Mouse (Mus musculus): ENCODE data around the gene Ppil2.

Gene Ppil2

GRCm38 (mm10) chr16:17102630-17103220 is 8.3 kb downstream of the Ppil2 start:
- DNase-seq (ENCODE audit: inconsistent ontology term): peak; percentile 30

GRCm38 (mm10) chr16:17096938-17097337 is 14.1 kb downstream of the Ppil2 start:
- DNase-seq (ENCODE audit: inconsistent ontology term): no peak

- no peak for DNase-seq (ENCODE audit: inconsistent ontology term)
Measured at GRCm38 (mm10) chr16:17088346-17088745, 22.7 kb downstream of the Ppil2 start.

GRCm38 (mm10) chr16:17086669-17087193 is 24.3 kb downstream of the Ppil2 start:
- DNase-seq (ENCODE audit: inconsistent ontology term): no peak

- no peak for DNase-seq (ENCODE audit: inconsistent ontology term)
Measured at GRCm38 (mm10) chr16:17086241-17086640, 24.8 kb downstream of the Ppil2 start.

- no peak for DNase-seq (ENCODE audit: inconsistent ontology term)
Measured at GRCm38 (mm10) chr16:17085636-17086035, 25.4 kb downstream of the Ppil2 start.

GRCm38 (mm10) chr16:17082121-17082792 is 28.8 kb downstream of the Ppil2 start:
- DNase-seq (ENCODE audit: inconsistent ontology term): no peak

- no peak for DNase-seq (ENCODE audit: inconsistent ontology term)
Measured at GRCm38 (mm10) chr16:17078101-17078500, 33.0 kb downstream of the Ppil2 start.

- no peak for DNase-seq (ENCODE audit: inconsistent ontology term)
Measured at GRCm38 (mm10) chr16:17076869-17077268, 34.2 kb downstream of the Ppil2 start.

GRCm38 (mm10) chr16:17076301-17076700 is 34.8 kb downstream of the Ppil2 start:
- DNase-seq (ENCODE audit: inconsistent ontology term): no peak

GRCm38 (mm10) chr16:17073000-17073399 is 38.1 kb downstream of the Ppil2 start:
- DNase-seq (ENCODE audit: inconsistent ontology term): no peak

- no peak for DNase-seq (ENCODE audit: inconsistent ontology term)
Measured at GRCm38 (mm10) chr16:17070716-17071115, 40.3 kb downstream of the Ppil2 start.

- DNase-seq (ENCODE audit: inconsistent ontology term): peak; percentile 91
Measured at GRCm38 (mm10) chr16:17069511-17070443, 41.3 kb downstream of the Ppil2 start, which contains the start of gene Ypel1. Gene Ypel1 (plus strand): TSS chr16:17069696.

- DNase-seq (ENCODE audit: inconsistent ontology term): peak; percentile 32
Measured at GRCm38 (mm10) chr16:17067552-17067951, 43.5 kb downstream of the Ppil2 start.

GRCm38 (mm10) chr16:17062338-17062737 is 48.7 kb downstream of the Ppil2 start:
- no peak for DNase-seq (ENCODE audit: inconsistent ontology term)

GRCm38 (mm10) chr16:17055584-17055983 is 55.5 kb downstream of the Ppil2 start:
- DNase-seq (ENCODE audit: inconsistent ontology term): no peak

GRCm38 (mm10) chr16:17053903-17054302 is 57.2 kb downstream of the Ppil2 start:
- DNase-seq (ENCODE audit: inconsistent ontology term): no peak

GRCm38 (mm10) chr16:17052087-17052486 is 59.0 kb downstream of the Ppil2 start:
- no peak for DNase-seq (ENCODE audit: inconsistent ontology term)

GRCm38 (mm10) chr16:17049886-17050285 is 61.2 kb downstream of the Ppil2 start:
- DNase-seq (ENCODE audit: inconsistent ontology term): no peak

GRCm38 (mm10) chr16:17045287-17045686 is 65.8 kb downstream of the Ppil2 start:
- no peak for DNase-seq (ENCODE audit: inconsistent ontology term)

- no peak for DNase-seq (ENCODE audit: inconsistent ontology term)
Measured at GRCm38 (mm10) chr16:17044320-17044719, 66.7 kb downstream of the Ppil2 start.

GRCm38 (mm10) chr16:17041417-17041816 is 69.6 kb downstream of the Ppil2 start:
- DNase-seq (ENCODE audit: inconsistent ontology term): no peak

Data from Muller cell, postnatal 12 days (primary cell).